Mouse (Mus musculus): ENCODE results near the gene Capzb. TPM values are rescaled to one million over a fixed set of nuclear protein-coding genes. Genes with fewer than 3 reads are reported as not detected.
A peak's percentile ranks its signal among the peaks of the same experiment; 100 is the strongest.

Gene Capzb
- polyA plus RNA-seq, 1 experiment from 2014 or later, result 278 TPM

GRCm38 (mm10) chr4:139246130-139246877, 53.6 kb downstream of the Capzb start:
- no peaks in the 10 kb centered on the region for H3K9me3 ChIP-seq (replicated peaks; ENCODE audit: control insufficient read depth, low read length)
- no peaks in the 10 kb centered on the region for H3K27me3 ChIP-seq (replicated peaks; ENCODE audit: control insufficient read depth, insufficient read depth, low read length)
- H3K4me2 ChIP-seq (ENCODE audit: low read length), result no peak overlapping the region
- H3K9ac ChIP-seq (ENCODE audit: low read length), result no peak overlapping the region; the same call in 1 of the 2 replicates
- H3K27ac ChIP-seq (ENCODE audit: low read depth, low read length), result peak overlapping the region; percentile 83
- WGBS, result 10% methylated on average over 7 of the region's 7 CpGs
- ATAC-seq (peak; percentile 90), DNase-seq (ENCODE audit: low spot score) (peak; percentile 82)
- peaks cover 27% of the 10 kb centered on the region for H3K4me1 ChIP-seq (ENCODE audit: control insufficient read depth, insufficient read depth, low read length)
- no peak overlapping the region for H3K4me3 ChIP-seq (ENCODE audit: low read depth, low read length)
- peaks cover 9% of the 10 kb centered on the region; the same call in 1 of the 2 replicates for H3K36me3 ChIP-seq (ENCODE audit: control insufficient read depth, insufficient read depth, low read length)

- WGBS, result 86% methylated on average over 7 of the region's 7 CpGs
- Histone ChIP-seq H3K27ac (ENCODE audit: low read depth, low read length) (no peak overlapping the region), H3K27me3 (replicated peaks; ENCODE audit: control insufficient read depth, insufficient read depth, low read length) (no peaks in the 10 kb centered on the region), H3K9ac (ENCODE audit: low read length) (no peak overlapping the region), H3K36me3 (ENCODE audit: control insufficient read depth, insufficient read depth, low read length) (0 out of 2 replicates have a peak, but pooled peaks cover 2% of the 10 kb centered on the region), H3K4me3 (ENCODE audit: low read depth, low read length) (no peak overlapping the region), H3K4me2 (ENCODE audit: low read length) (no peak overlapping the region), H3K9me3 (replicated peaks; ENCODE audit: control insufficient read depth, low read length) (no peaks in the 10 kb centered on the region), H3K4me1 (ENCODE audit: control insufficient read depth, insufficient read depth, low read length) (peaks cover 31% of the 10 kb centered on the region)
- ATAC-seq (no peak), DNase-seq (ENCODE audit: low spot score) (no peak)
Measured at GRCm38 (mm10) chr4:139247966-139248365, 55.3 kb downstream of the Capzb start.

GRCm38 (mm10) chr4:139248736-139249135, 56.0 kb downstream of the Capzb start:
- no peak overlapping the region for H3K4me3 ChIP-seq (ENCODE audit: low read depth, low read length)
- H3K27ac ChIP-seq (ENCODE audit: low read depth, low read length), result no peak overlapping the region
- H3K27me3 ChIP-seq (replicated peaks; ENCODE audit: control insufficient read depth, insufficient read depth, low read length), result no peaks in the 10 kb centered on the region
- peaks cover 31% of the 10 kb centered on the region for H3K4me1 ChIP-seq (ENCODE audit: control insufficient read depth, insufficient read depth, low read length)
- 78% methylated on average over 5 of the region's 5 CpGs for WGBS
- no peaks in the 10 kb centered on the region for H3K9me3 ChIP-seq (replicated peaks; ENCODE audit: control insufficient read depth, low read length)
- ATAC-seq (no peak), DNase-seq (ENCODE audit: low spot score) (no peak)
- H3K36me3 ChIP-seq (ENCODE audit: control insufficient read depth, insufficient read depth, low read length), result no peaks in the 10 kb centered on the region
- no peak overlapping the region for H3K4me2 ChIP-seq (ENCODE audit: low read length)
- no peak overlapping the region for H3K9ac ChIP-seq (ENCODE audit: low read length)

GRCm38 (mm10) chr4:139250043-139250442, 57.3 kb downstream of the Capzb start:
- WGBS, result 60% methylated on average over 5 of the region's 5 CpGs
- ATAC-seq (no peak), DNase-seq (ENCODE audit: low spot score) (no peak)
- no peak overlapping the region for H3K4me3 ChIP-seq (ENCODE audit: low read depth, low read length)
- H3K4me2 ChIP-seq (ENCODE audit: low read length), result no peak overlapping the region
- no peaks in the 10 kb centered on the region for H3K27me3 ChIP-seq (replicated peaks; ENCODE audit: control insufficient read depth, insufficient read depth, low read length)
- no peak overlapping the region for H3K9ac ChIP-seq (ENCODE audit: low read length)
- no peak overlapping the region for H3K27ac ChIP-seq (ENCODE audit: low read depth, low read length)
- H3K9me3 ChIP-seq (replicated peaks; ENCODE audit: control insufficient read depth, low read length), result no peaks in the 10 kb centered on the region
- H3K36me3 ChIP-seq (ENCODE audit: control insufficient read depth, insufficient read depth, low read length), result no peaks in the 10 kb centered on the region
- H3K4me1 ChIP-seq (ENCODE audit: control insufficient read depth, insufficient read depth, low read length), result peaks cover 31% of the 10 kb centered on the region

- ATAC-seq (no peak), DNase-seq (ENCODE audit: low spot score) (no peak)
- Histone ChIP-seq H3K4me3 (ENCODE audit: low read depth, low read length) (no peak overlapping the region), H3K27ac (ENCODE audit: low read depth, low read length) (no peak overlapping the region), H3K4me2 (ENCODE audit: low read length) (no peak overlapping the region), H3K27me3 (replicated peaks; ENCODE audit: control insufficient read depth, insufficient read depth, low read length) (no peaks in the 10 kb centered on the region), H3K4me1 (ENCODE audit: control insufficient read depth, insufficient read depth, low read length) (peaks cover 24% of the 10 kb centered on the region), H3K9me3 (replicated peaks; ENCODE audit: control insufficient read depth, low read length) (no peaks in the 10 kb centered on the region), H3K9ac (ENCODE audit: low read length) (no peak overlapping the region), H3K36me3 (ENCODE audit: control insufficient read depth, insufficient read depth, low read length) (no peaks in the 10 kb centered on the region)
- WGBS, result 73% methylated on average over 8 of the region's 8 CpGs
Measured at GRCm38 (mm10) chr4:139250886-139251285, 58.2 kb downstream of the Capzb start.

GRCm38 (mm10) chr4:139252051-139252760, 59.5 kb downstream of the Capzb start:
- Histone ChIP-seq H3K27me3 (replicated peaks; ENCODE audit: control insufficient read depth, insufficient read depth, low read length) (no peaks in the 10 kb centered on the region), H3K36me3 (ENCODE audit: control insufficient read depth, insufficient read depth, low read length) (peaks cover 4% of the 10 kb centered on the region), H3K9me3 (replicated peaks; ENCODE audit: control insufficient read depth, low read length) (no peaks in the 10 kb centered on the region), H3K4me2 (ENCODE audit: low read length) (no peak overlapping the region), H3K27ac (ENCODE audit: low read depth, low read length) (0 out of 2 replicates have a peak overlapping the region, but pooled peaks have one; percentile 27), H3K9ac (ENCODE audit: low read length) (no peak overlapping the region), H3K4me1 (ENCODE audit: control insufficient read depth, insufficient read depth, low read length) (peaks cover 11% of the 10 kb centered on the region), H3K4me3 (ENCODE audit: low read depth, low read length) (no peak overlapping the region)
- ATAC-seq (peak; percentile 32; the same call in 1 of the 2 replicates), DNase-seq (ENCODE audit: low spot score) (peak; percentile 76)
- 57% methylated on average over 22 of the region's 22 CpGs for WGBS

GRCm38 (mm10) chr4:139253206-139253605, 60.5 kb downstream of the Capzb start:
- Histone ChIP-seq H3K4me1 (ENCODE audit: control insufficient read depth, insufficient read depth, low read length) (peaks cover 10% of the 10 kb centered on the region; the same call in 1 of the 2 replicates), H3K27ac (ENCODE audit: low read depth, low read length) (no peak overlapping the region), H3K9me3 (replicated peaks; ENCODE audit: control insufficient read depth, low read length) (no peaks in the 10 kb centered on the region), H3K27me3 (replicated peaks; ENCODE audit: control insufficient read depth, insufficient read depth, low read length) (no peaks in the 10 kb centered on the region), H3K4me3 (ENCODE audit: low read depth, low read length) (no peak overlapping the region), H3K9ac (ENCODE audit: low read length) (no peak overlapping the region), H3K4me2 (ENCODE audit: low read length) (no peak overlapping the region), H3K36me3 (ENCODE audit: control insufficient read depth, insufficient read depth, low read length) (peaks cover 14% of the 10 kb centered on the region)
- ATAC-seq (no peak), DNase-seq (ENCODE audit: low spot score) (no peak)
- WGBS, result 93% methylated on average over 9 of the region's 9 CpGs

- peaks cover 34% of the 10 kb centered on the region for H3K36me3 ChIP-seq (ENCODE audit: control insufficient read depth, insufficient read depth, low read length)
- H3K4me1 ChIP-seq (ENCODE audit: control insufficient read depth, insufficient read depth, low read length), result peaks cover 4% of the 10 kb centered on the region; the same call in 1 of the 2 replicates
- no peak overlapping the region for H3K27ac ChIP-seq (ENCODE audit: low read depth, low read length)
- no peak for DNase-seq (ENCODE audit: low spot score)
- H3K9ac ChIP-seq (ENCODE audit: low read length), result no peak overlapping the region
- WGBS, result 94% methylated on average over 4 of the region's 4 CpGs
- H3K9me3 ChIP-seq (replicated peaks; ENCODE audit: control insufficient read depth, low read length), result no peaks in the 10 kb centered on the region
- no peak for ATAC-seq
- H3K4me3 ChIP-seq (ENCODE audit: low read depth, low read length), result no peak overlapping the region
- no peaks in the 10 kb centered on the region for H3K27me3 ChIP-seq (replicated peaks; ENCODE audit: control insufficient read depth, insufficient read depth, low read length)
- no peak overlapping the region for H3K4me2 ChIP-seq (ENCODE audit: low read length)
Measured at GRCm38 (mm10) chr4:139256146-139256545, 63.4 kb downstream of the Capzb start.

GRCm38 (mm10) chr4:139256708-139257107, 64.0 kb downstream of the Capzb start:
- WGBS, result 92% methylated on average over 8 of the region's 8 CpGs
- DNase-seq (ENCODE audit: low spot score) (no peak), ATAC-seq (no peak)
- peaks cover 2% of the 10 kb centered on the region; the same call in 1 of the 2 replicates for H3K4me1 ChIP-seq (ENCODE audit: control insufficient read depth, insufficient read depth, low read length)
- no peak overlapping the region for H3K4me3 ChIP-seq (ENCODE audit: low read depth, low read length)
- no peaks in the 10 kb centered on the region for H3K27me3 ChIP-seq (replicated peaks; ENCODE audit: control insufficient read depth, insufficient read depth, low read length)
- H3K9me3 ChIP-seq (replicated peaks; ENCODE audit: control insufficient read depth, low read length), result no peaks in the 10 kb centered on the region
- H3K36me3 ChIP-seq (ENCODE audit: control insufficient read depth, insufficient read depth, low read length), result peaks cover 37% of the 10 kb centered on the region
- H3K4me2 ChIP-seq (ENCODE audit: low read length), result no peak overlapping the region
- no peak overlapping the region for H3K9ac ChIP-seq (ENCODE audit: low read length)
- H3K27ac ChIP-seq (ENCODE audit: low read depth, low read length), result no peak overlapping the region

Measured in forebrain, embryonic 14.5 days (tissue).